Mouse (Mus musculus): ENCODE results near the gene Serpinb2.

GRCm38 (mm10) chr1:107559494-107559893 is 48.3 kb downstream of the Serpinb2 start:
- no peak for TF ChIP-seq POLR2A (IDR thresholded peaks at IDR 0.05; ENCODE audit: control insufficient read depth, extremely low read depth, insufficient read depth, low read length, poor library complexity)
- TF ChIP-seq CTCF (IDR thresholded peaks at IDR 0.05; ENCODE audit: borderline replicate concordance, control insufficient read depth, extremely low read depth, insufficient read depth, low read length, poor library complexity) = no peak
